Mouse (Mus musculus): ENCODE data around the gene Nmnat3. TPM values are rescaled to one million over a fixed set of nuclear protein-coding genes. Genes with fewer than 3 reads are reported as not detected.

Nmnat3 gene
- polyA plus RNA-seq, 1 experiment from 2014 or later, result 31.6 TPM

- no peaks in the 10 kb centered on the region for H3K9me3 ChIP-seq (replicated peaks)
- ATAC-seq (ENCODE audit: low read depth) (no peak), DNase-seq (no peak)
- H3K9ac ChIP-seq, result no peak overlapping the region
- peaks cover 30% of the 10 kb centered on the region for H3K36me3 ChIP-seq
- 80% methylated on average over 15 of the region's 15 CpGs for WGBS (ENCODE audit: insufficient replicate concordance)
- no peaks in the 10 kb centered on the region for H3K27me3 ChIP-seq
- H3K27ac ChIP-seq, result no peak overlapping the region
- H3K4me2 ChIP-seq, result no peak overlapping the region
- no peak overlapping the region for H3K4me3 ChIP-seq (replicated peaks)
- peaks cover 19% of the 10 kb centered on the region for H3K4me1 ChIP-seq (replicated peaks)
These were observed 50.9 kb downstream of the Nmnat3 start for GRCm38 (mm10) chr9:98337881-98338769.

DNA sequence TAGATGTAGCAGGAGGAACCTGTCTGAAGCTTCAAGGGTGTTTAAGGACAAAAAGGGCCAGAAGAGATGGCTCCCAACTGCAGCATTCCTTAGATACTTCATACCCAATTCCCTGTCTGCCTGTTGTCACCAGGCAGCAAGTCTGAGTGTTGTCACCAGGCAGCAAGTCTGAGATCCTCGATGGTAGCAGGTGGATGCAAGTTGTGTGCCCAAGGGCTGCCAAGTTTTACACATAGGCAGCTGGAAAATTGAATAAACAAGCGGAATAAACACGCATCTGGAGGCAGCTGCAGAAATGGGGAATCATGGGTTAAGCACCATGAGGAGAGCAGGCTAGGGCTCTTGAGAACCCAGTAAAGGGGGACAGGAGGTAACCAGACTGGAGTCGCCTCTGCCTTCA lies 52.7 kb downstream of the Nmnat3 start:
- Histone ChIP-seq H3K36me3 (peaks cover 29% of the 10 kb centered on the region), H3K27me3 (no peaks in the 10 kb centered on the region), H3K4me1 (replicated peaks) (peaks cover 14% of the 10 kb centered on the region), H3K9me3 (replicated peaks) (no peaks in the 10 kb centered on the region), H3K27ac (no peak overlapping the region), H3K4me2 (no peak overlapping the region), H3K9ac (no peak overlapping the region), H3K4me3 (replicated peaks) (no peak overlapping the region)
- ATAC-seq (ENCODE audit: low read depth) (no peak), DNase-seq (no peak)
- WGBS (ENCODE audit: insufficient replicate concordance), result 86% methylated on average over 4 of the region's 4 CpGs

DNA sequence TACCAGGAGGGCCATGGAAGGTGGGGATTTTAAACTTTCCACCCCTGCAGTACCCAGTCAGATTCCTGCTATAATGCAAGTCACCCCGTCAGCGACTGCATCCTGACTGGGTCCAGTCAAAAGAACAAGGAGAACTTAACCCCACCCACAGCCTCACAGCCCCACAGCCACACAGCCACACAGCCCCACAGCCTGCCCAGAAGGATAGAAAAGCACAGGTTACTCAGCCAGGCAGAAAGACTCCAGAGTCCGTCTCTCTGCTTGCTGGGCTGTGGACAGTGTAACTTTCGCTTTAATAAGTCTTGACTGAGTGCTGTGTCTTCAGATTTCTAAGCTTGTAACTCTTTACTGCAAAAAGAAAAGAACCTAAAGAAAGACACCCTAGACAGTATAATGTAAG lies 53.2 kb downstream of the Nmnat3 start:
- H3K36me3 ChIP-seq, result peaks cover 25% of the 10 kb centered on the region
- no peak overlapping the region for H3K4me3 ChIP-seq (replicated peaks)
- 91% methylated on average over 4 of the region's 4 CpGs for WGBS (ENCODE audit: insufficient replicate concordance)
- no peak overlapping the region for H3K4me2 ChIP-seq
- no peak overlapping the region for H3K27ac ChIP-seq
- no peak for DNase-seq
- no peak for ATAC-seq (ENCODE audit: low read depth)
- peaks cover 14% of the 10 kb centered on the region for H3K4me1 ChIP-seq (replicated peaks)
- H3K9me3 ChIP-seq (replicated peaks), result no peaks in the 10 kb centered on the region
- no peak overlapping the region for H3K9ac ChIP-seq
- no peaks in the 10 kb centered on the region for H3K27me3 ChIP-seq

DNA sequence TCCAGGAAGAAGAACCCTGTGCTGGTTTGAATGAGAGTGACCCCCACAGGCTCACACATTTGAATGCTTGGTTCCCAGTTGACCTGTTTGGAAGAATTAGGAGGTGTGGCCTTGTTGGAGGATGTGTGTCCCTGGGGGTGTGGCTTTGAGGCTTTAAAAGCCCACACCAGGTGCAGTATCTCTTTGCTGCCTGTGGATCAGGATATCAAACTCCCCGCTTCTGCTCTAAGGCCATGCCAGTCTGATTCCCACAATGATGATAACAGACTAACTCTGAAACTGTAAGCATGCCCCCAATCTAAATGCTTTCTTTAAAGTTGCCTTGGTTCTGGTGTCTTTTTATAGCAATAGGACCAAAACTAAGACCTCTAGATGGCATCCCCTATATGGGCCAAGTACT lies 58.6 kb downstream of the Nmnat3 start:
- 75% methylated on average over 1 of the region's 1 CpGs for WGBS (ENCODE audit: insufficient replicate concordance)
- Histone ChIP-seq H3K9ac (no peak overlapping the region), H3K9me3 (replicated peaks) (no peaks in the 10 kb centered on the region), H3K27ac (no peak overlapping the region), H3K36me3 (peaks cover 49% of the 10 kb centered on the region), H3K4me1 (replicated peaks) (peaks cover 3% of the 10 kb centered on the region), H3K27me3 (no peaks in the 10 kb centered on the region), H3K4me3 (replicated peaks) (no peak overlapping the region), H3K4me2 (no peak overlapping the region)
- DNase-seq (no peak), ATAC-seq (ENCODE audit: low read depth) (0 out of 2 replicates have a peak, but pooled peaks have one; percentile 29)

- DNase-seq (no peak), ATAC-seq (ENCODE audit: low read depth) (no peak)
- H3K4me1 ChIP-seq (replicated peaks), result 0 out of 2 replicates have a peak, but pooled peaks cover under 1% of the 10 kb centered on the region
- no peak overlapping the region for H3K4me2 ChIP-seq
- H3K27ac ChIP-seq, result no peak overlapping the region
- H3K27me3 ChIP-seq, result no peaks in the 10 kb centered on the region
- no peaks in the 10 kb centered on the region for H3K9me3 ChIP-seq (replicated peaks)
- H3K4me3 ChIP-seq (replicated peaks), result no peak overlapping the region
- no peak overlapping the region for H3K9ac ChIP-seq
- 83% methylated on average over 4 of the region's 4 CpGs for WGBS (ENCODE audit: insufficient replicate concordance)
- peaks cover 48% of the 10 kb centered on the region for H3K36me3 ChIP-seq
These were observed 59.0 kb downstream of the Nmnat3 start for GRCm38 (mm10) chr9:98346240-98346639.

- 0 out of 2 replicates have a peak, but pooled peaks cover 4% of the 10 kb centered on the region for H3K4me1 ChIP-seq (replicated peaks)
- no peak for ATAC-seq (ENCODE audit: low read depth)
- H3K36me3 ChIP-seq, result peaks cover 41% of the 10 kb centered on the region
- H3K27ac ChIP-seq, result no peak overlapping the region
- H3K9me3 ChIP-seq (replicated peaks), result no peaks in the 10 kb centered on the region
- no peak overlapping the region for H3K4me2 ChIP-seq
- DNase-seq, result no peak
- no peaks in the 10 kb centered on the region for H3K27me3 ChIP-seq
- H3K4me3 ChIP-seq (replicated peaks), result no peak overlapping the region
- 88% methylated on average over 3 of the region's 3 CpGs for WGBS (ENCODE audit: insufficient replicate concordance)
- H3K9ac ChIP-seq, result no peak overlapping the region
These were observed 59.8 kb downstream of the Nmnat3 start for GRCm38 (mm10) chr9:98347021-98347420.

- DNase-seq (no peak), ATAC-seq (ENCODE audit: low read depth) (no peak)
- no peak overlapping the region for H3K27ac ChIP-seq
- WGBS (ENCODE audit: insufficient replicate concordance), result 43% methylated on average over 4 of the region's 4 CpGs
- no peak overlapping the region for H3K4me3 ChIP-seq (replicated peaks)
- H3K27me3 ChIP-seq, result no peaks in the 10 kb centered on the region
- no peak overlapping the region for H3K9ac ChIP-seq
- peaks cover 43% of the 10 kb centered on the region for H3K36me3 ChIP-seq
- peaks cover 15% of the 10 kb centered on the region for H3K4me1 ChIP-seq (replicated peaks)
- no peak overlapping the region for H3K4me2 ChIP-seq
- H3K9me3 ChIP-seq (replicated peaks), result no peaks in the 10 kb centered on the region
These were observed 63.3 kb downstream of the Nmnat3 start for GRCm38 (mm10) chr9:98350318-98351144.

DNA sequence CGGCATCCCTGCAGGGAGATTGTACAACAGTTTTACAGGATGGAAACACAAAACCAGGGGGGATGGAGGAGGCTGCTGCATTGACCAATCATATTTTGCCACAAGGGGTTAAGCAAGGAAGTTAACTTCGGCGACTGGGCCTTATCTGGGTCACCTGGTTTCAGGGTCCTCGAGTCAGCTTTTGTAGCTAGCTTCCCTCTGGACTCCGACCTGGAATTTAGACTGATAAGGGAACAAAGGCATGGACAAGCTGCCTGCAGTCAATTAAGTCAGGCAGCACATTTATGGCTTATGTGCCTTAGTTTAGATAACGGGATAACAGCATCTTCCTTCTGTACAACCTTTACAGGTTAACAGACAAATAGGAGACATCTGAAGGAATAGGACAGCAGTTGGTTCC lies 65.1 kb downstream of the Nmnat3 start:
- Histone ChIP-seq H3K36me3 (peaks cover 29% of the 10 kb centered on the region), H3K9me3 (replicated peaks) (no peaks in the 10 kb centered on the region), H3K9ac (no peak overlapping the region), H3K27me3 (no peaks in the 10 kb centered on the region), H3K27ac (no peak overlapping the region), H3K4me1 (replicated peaks) (peaks cover 15% of the 10 kb centered on the region), H3K4me2 (no peak overlapping the region), H3K4me3 (replicated peaks) (no peak overlapping the region)
- ATAC-seq (ENCODE audit: low read depth), result no peak
- WGBS (ENCODE audit: insufficient replicate concordance), result 58% methylated on average over 6 of the region's 6 CpGs
- DNase-seq, result no peak

DNA sequence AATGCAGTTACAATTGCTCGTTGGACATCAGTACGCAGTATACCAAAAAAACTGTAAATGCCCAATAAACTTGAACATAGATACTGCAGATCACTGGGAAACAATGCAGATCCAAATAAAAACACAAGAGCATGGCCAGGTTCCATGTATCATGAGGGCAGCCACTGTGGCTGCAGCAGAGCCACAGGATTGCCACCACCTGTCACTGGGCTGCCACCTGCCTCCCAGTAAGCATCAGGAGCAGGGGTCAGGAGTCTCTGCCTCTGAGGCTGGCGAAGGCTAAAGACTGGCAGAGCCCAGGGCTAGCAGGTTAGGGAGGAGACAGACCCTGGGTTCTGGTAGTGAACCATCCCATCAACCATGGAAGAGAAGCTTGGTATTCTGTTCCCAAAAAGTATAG lies 67.7 kb downstream of the Nmnat3 start:
- no peak overlapping the region for H3K27ac ChIP-seq
- peaks cover 15% of the 10 kb centered on the region for H3K4me1 ChIP-seq (replicated peaks)
- WGBS (ENCODE audit: insufficient replicate concordance), result 95% methylated on average over 3 of the region's 3 CpGs
- H3K9ac ChIP-seq, result no peak overlapping the region
- H3K27me3 ChIP-seq, result no peaks in the 10 kb centered on the region
- no peak for DNase-seq
- no peak for ATAC-seq (ENCODE audit: low read depth)
- H3K36me3 ChIP-seq, result peaks cover 17% of the 10 kb centered on the region
- no peak overlapping the region for H3K4me3 ChIP-seq (replicated peaks)
- H3K4me2 ChIP-seq, result no peak overlapping the region
- no peaks in the 10 kb centered on the region for H3K9me3 ChIP-seq (replicated peaks)

GRCm38 (mm10) chr9:98361047-98361446 lies 73.8 kb downstream of the Nmnat3 start:
- H3K36me3 ChIP-seq, result peaks cover 23% of the 10 kb centered on the region
- no peak for DNase-seq

DNA sequence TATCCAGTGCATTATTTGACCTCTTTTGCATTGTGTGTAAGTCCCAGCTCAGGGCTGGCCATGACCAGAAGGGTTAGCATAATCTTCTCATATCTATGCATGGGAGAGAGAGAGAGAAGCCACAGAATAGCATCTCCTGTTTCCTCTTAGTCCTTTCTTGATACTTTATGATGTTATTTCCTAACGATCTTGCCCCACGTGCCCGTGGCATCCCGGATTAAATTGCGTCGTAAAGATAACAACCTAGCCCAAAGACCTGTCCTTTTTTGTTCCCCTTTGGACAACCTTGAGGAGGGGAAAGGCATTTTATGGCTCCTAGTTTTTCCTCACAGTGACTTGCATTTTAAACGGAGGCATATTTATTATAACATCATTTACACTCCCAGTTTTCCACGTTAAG lies 78.8 kb downstream of the Nmnat3 start:
- no peak overlapping the region for H3K27ac ChIP-seq
- ATAC-seq (ENCODE audit: low read depth) (no peak), DNase-seq (no peak)
- no peak overlapping the region for H3K4me3 ChIP-seq (replicated peaks)
- 75% methylated on average over 8 of the region's 8 CpGs for WGBS (ENCODE audit: insufficient replicate concordance)
- H3K9me3 ChIP-seq (replicated peaks), result no peaks in the 10 kb centered on the region
- H3K27me3 ChIP-seq, result no peaks in the 10 kb centered on the region
- peaks cover 24% of the 10 kb centered on the region for H3K36me3 ChIP-seq
- H3K9ac ChIP-seq, result no peak overlapping the region
- no peaks in the 10 kb centered on the region for H3K4me1 ChIP-seq (replicated peaks)
- no peak overlapping the region for H3K4me2 ChIP-seq

More at GRCm38 (mm10) chr9:98361047-98361446, 73.8 kb downstream of the Nmnat3 start:
- H3K4me3 ChIP-seq (replicated peaks), result no peak overlapping the region
- no peak overlapping the region for H3K9ac ChIP-seq
- H3K27me3 ChIP-seq, result no peaks in the 10 kb centered on the region
- no peaks in the 10 kb centered on the region; the same call in 1 of the 2 replicates for H3K4me1 ChIP-seq (replicated peaks)
- H3K27ac ChIP-seq, result no peak overlapping the region
- no peak overlapping the region for H3K4me2 ChIP-seq
- no peaks in the 10 kb centered on the region for H3K9me3 ChIP-seq (replicated peaks)
- peak; percentile 51; the same call in 1 of the 2 replicates for ATAC-seq (ENCODE audit: low read depth)
- WGBS (ENCODE audit: insufficient replicate concordance), result 55% methylated on average over 3 of the region's 3 CpGs

Data from liver, embryonic 13.5 days (tissue).